Mouse (Mus musculus) liver, postnatal 0 days (tissue): Measurements from ENCODE around the gene Surf6.

Experiments
- CTCF ChIP-seq: sonication (generic); IDR thresholded peaks from 2 replicates; pipeline ENCODE4 v1.5.1; 2016; ENCODE audit warnings: antibody characterized with exemption, low read depth
- EP300 ChIP-seq: IDR thresholded peaks from 2 replicates; pipeline ENCODE4 v1.6.1; 2016; ENCODE audit warnings: antibody characterized with exemption, low read depth, mild to moderate bottlenecking

DNA sequence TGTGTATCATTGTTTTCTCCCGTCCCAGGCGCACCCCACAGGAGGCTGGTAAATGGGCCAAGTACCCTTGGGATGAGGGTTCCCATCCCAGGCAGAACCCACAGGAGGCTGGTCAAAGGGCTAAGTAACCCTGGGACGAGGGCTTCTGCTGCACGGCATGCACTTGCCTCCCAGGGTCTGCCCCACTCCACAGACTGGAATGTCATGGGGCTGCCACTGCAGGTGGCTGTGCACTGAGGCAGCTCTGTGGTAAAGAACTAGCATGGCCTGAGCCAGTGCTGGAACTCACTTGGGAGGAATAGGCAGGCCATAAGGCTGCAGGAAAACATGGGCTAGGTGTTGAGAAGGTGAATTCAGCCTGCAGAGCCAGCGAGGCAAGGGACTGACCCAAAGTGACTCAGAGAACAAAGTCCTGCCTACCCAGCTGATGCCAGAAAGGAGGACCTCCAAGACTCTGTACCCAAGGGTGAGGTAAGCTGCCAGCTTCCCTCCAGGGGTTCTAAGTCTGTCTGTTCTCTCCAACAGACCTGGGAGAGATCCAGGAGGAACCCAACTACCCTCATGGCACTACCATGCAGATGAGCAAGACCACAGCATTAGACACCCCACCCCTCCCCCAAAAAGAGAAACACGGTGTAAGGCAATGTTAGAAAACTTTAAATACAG lies 17.6 kb upstream of the Surf6 start:
- no peak for TF ChIP-seq CTCF
- TF ChIP-seq EP300: no peak
